Mouse (Mus musculus): ENCODE measurements at regions not wholly inside any gene's neighbourhood (a gene's known extent, or its start where the extent isn't known, plus 50 kb on each side); places are given as distances from the start of the nearest gene placed in this dataset.

DNA sequence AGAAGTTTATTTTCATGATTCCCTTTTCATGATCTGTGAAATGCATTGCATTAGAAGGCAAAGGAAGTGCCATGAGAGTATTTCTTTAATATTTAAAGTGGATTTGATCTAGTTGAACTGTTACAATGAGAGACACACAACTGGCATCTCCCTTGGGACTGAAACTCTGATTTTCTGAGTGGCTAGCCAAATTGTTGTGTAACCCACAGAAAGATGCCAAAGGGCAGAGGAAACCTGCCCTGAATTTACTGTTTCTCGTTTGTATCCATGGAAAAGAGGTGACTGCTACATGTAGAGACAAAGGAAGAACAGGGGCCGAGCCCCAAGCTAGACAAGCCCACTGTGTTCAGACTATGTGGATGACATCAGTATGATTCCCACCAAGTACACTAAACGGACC lies 360.4 kb upstream of the Cited2 start:
- Histone ChIP-seq H3K36me3 (ENCODE audit: control insufficient read depth, insufficient read depth, low read length) (no peaks in the 10 kb centered on the region), H3K27ac (replicated peaks; ENCODE audit: low read depth, low read length) (no peak overlapping the region), H3K9ac (ENCODE audit: low read depth, low read length, severe bottlenecking) (no peak overlapping the region), H3K4me1 (ENCODE audit: control insufficient read depth, insufficient read depth, low read length) (no peaks in the 10 kb centered on the region), H3K4me2 (replicated peaks; ENCODE audit: low read depth, low read length, severe bottlenecking) (no peak overlapping the region), H3K27me3 (ENCODE audit: control insufficient read depth, insufficient read depth, low read length) (no peaks in the 10 kb centered on the region), H3K9me3 (ENCODE audit: control insufficient read depth, low read length) (no peaks in the 10 kb centered on the region), H3K4me3 (replicated peaks; ENCODE audit: low read length) (no peak overlapping the region)
- 65% methylated on average over 3 of the region's 3 CpGs for WGBS
- DNase-seq (ENCODE audit: low spot score) (no peak), ATAC-seq (ENCODE audit: low FRiP score, low read depth) (no peak)
- no peak for TF ChIP-seq POLR2A (IDR thresholded peaks at IDR 0.05; ENCODE audit: borderline replicate concordance, extremely low read depth, insufficient read depth, insufficient read length)

DNA sequence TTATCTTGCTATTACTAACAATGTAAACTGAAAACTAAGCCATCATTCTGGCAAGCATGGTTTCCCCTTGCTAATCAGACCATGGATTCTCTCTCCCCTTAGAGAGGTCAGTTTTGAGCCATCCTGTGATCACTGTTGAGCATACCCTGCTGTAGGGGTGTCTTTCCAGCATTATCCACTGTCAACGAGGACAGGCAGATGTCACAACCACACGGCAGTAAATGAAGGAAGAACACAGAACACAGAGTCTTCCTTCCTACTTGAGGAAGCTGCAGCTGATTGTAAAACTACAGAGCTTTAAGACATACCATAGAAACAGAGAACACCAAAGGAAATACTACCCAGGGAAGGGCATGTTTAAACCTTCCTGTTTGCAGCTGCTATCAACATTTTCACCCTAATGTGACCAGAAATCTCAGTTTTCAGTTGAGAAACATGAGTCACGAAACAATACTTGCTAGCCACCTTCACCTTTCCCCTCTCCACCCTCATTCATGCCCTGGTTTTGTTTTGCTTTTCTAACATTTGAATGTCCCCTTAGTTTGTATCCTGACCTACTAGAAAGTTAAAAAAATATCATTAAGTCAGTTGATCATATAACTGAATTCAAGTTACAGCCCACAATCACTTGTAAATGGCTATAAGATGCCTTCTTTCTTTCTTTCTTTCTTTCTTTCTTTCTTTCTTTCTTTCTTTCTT lies 356.8 kb upstream of the Cited2 start:
- no peak overlapping the region for H3K9ac ChIP-seq (ENCODE audit: low read depth, low read length, severe bottlenecking)
- H3K27me3 ChIP-seq (ENCODE audit: control insufficient read depth, insufficient read depth, low read length), result no peaks in the 10 kb centered on the region
- H3K9me3 ChIP-seq (ENCODE audit: control insufficient read depth, low read length), result no peaks in the 10 kb centered on the region
- 66% methylated on average over 3 of the region's 3 CpGs for WGBS
- H3K27ac ChIP-seq (replicated peaks; ENCODE audit: low read depth, low read length), result no peak overlapping the region
- H3K4me1 ChIP-seq (ENCODE audit: control insufficient read depth, insufficient read depth, low read length), result no peaks in the 10 kb centered on the region
- no peak overlapping the region for H3K4me2 ChIP-seq (replicated peaks; ENCODE audit: low read depth, low read length, severe bottlenecking)
- no peak overlapping the region for H3K4me3 ChIP-seq (replicated peaks; ENCODE audit: low read length)
- ATAC-seq (ENCODE audit: low FRiP score, low read depth) (no peak), DNase-seq (ENCODE audit: low spot score) (no peak)
- no peaks in the 10 kb centered on the region for H3K36me3 ChIP-seq (ENCODE audit: control insufficient read depth, insufficient read depth, low read length)
- TF ChIP-seq POLR2A (IDR thresholded peaks at IDR 0.05; ENCODE audit: borderline replicate concordance, extremely low read depth, insufficient read depth, insufficient read length), result no peak

- H3K27me3 ChIP-seq (ENCODE audit: control insufficient read depth, insufficient read depth, low read length), result no peaks in the 10 kb centered on the region
- no peak overlapping the region for H3K4me2 ChIP-seq (replicated peaks; ENCODE audit: low read depth, low read length, severe bottlenecking)
- ATAC-seq (ENCODE audit: low FRiP score, low read depth), result no peak; the same call in 1 of the 2 replicates
- H3K9ac ChIP-seq (ENCODE audit: low read depth, low read length, severe bottlenecking), result no peak overlapping the region
- H3K36me3 ChIP-seq (ENCODE audit: control insufficient read depth, insufficient read depth, low read length), result no peaks in the 10 kb centered on the region
- DNase-seq (ENCODE audit: low spot score), result peak; percentile 41
- no peaks in the 10 kb centered on the region for H3K9me3 ChIP-seq (ENCODE audit: control insufficient read depth, low read length)
- no peak overlapping the region for H3K27ac ChIP-seq (replicated peaks; ENCODE audit: low read depth, low read length)
- 22% methylated on average over 5 of the region's 5 CpGs for WGBS
- TF ChIP-seq POLR2A (IDR thresholded peaks at IDR 0.05; ENCODE audit: borderline replicate concordance, extremely low read depth, insufficient read depth, insufficient read length), result no peak
- no peaks in the 10 kb centered on the region for H3K4me1 ChIP-seq (ENCODE audit: control insufficient read depth, insufficient read depth, low read length)
- H3K4me3 ChIP-seq (replicated peaks; ENCODE audit: low read length), result no peak overlapping the region
These were observed 356.0 kb upstream of the Cited2 start for GRCm38 (mm10) chr10:17367026-17367425.

DNA sequence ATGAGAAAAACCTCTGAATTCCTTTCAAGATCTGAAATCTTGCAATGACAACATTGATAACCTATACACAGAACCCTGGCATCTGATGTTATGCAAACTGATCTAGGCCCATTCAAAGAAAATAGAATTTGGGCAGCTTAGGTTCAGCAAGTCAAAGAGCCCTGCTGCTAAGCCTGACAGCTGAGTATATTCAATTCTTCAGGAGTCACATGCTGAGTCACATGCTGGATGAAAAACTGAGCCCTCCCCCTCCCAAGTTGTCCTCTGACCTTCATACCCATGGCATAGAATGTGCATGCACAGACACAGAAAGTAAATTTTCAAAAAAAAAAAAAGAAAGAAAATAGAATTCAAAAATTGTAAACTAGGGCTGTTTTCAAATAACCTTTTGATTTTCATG lies 355.6 kb upstream of the Cited2 start:
- no peak for TF ChIP-seq POLR2A (IDR thresholded peaks at IDR 0.05; ENCODE audit: borderline replicate concordance, extremely low read depth, insufficient read depth, insufficient read length)
- H3K36me3 ChIP-seq (ENCODE audit: control insufficient read depth, insufficient read depth, low read length), result no peaks in the 10 kb centered on the region
- no peak overlapping the region for H3K27ac ChIP-seq (replicated peaks; ENCODE audit: low read depth, low read length)
- H3K27me3 ChIP-seq (ENCODE audit: control insufficient read depth, insufficient read depth, low read length), result no peaks in the 10 kb centered on the region
- DNase-seq (ENCODE audit: low spot score), result no peak
- no peak overlapping the region for H3K4me2 ChIP-seq (replicated peaks; ENCODE audit: low read depth, low read length, severe bottlenecking)
- H3K9ac ChIP-seq (ENCODE audit: low read depth, low read length, severe bottlenecking), result no peak overlapping the region
- no peak overlapping the region for H3K4me3 ChIP-seq (replicated peaks; ENCODE audit: low read length)
- ATAC-seq (ENCODE audit: low FRiP score, low read depth), result no peak
- no peaks in the 10 kb centered on the region for H3K9me3 ChIP-seq (ENCODE audit: control insufficient read depth, low read length)
- H3K4me1 ChIP-seq (ENCODE audit: control insufficient read depth, insufficient read depth, low read length), result no peaks in the 10 kb centered on the region

GRCm38 (mm10) chr10:17368636-17369035 lies 354.4 kb upstream of the Cited2 start:
- no peak overlapping the region for H3K9ac ChIP-seq (ENCODE audit: low read depth, low read length, severe bottlenecking)
- no peaks in the 10 kb centered on the region for H3K27me3 ChIP-seq (ENCODE audit: control insufficient read depth, insufficient read depth, low read length)
- H3K36me3 ChIP-seq (ENCODE audit: control insufficient read depth, insufficient read depth, low read length), result no peaks in the 10 kb centered on the region
- no peak overlapping the region for H3K4me3 ChIP-seq (replicated peaks; ENCODE audit: low read length)
- DNase-seq (ENCODE audit: low spot score) (no peak), ATAC-seq (ENCODE audit: low FRiP score, low read depth) (no peak)
- no peaks in the 10 kb centered on the region for H3K9me3 ChIP-seq (ENCODE audit: control insufficient read depth, low read length)
- TF ChIP-seq POLR2A (IDR thresholded peaks at IDR 0.05; ENCODE audit: borderline replicate concordance, extremely low read depth, insufficient read depth, insufficient read length), result no peak
- H3K4me2 ChIP-seq (replicated peaks; ENCODE audit: low read depth, low read length, severe bottlenecking), result no peak overlapping the region
- H3K27ac ChIP-seq (replicated peaks; ENCODE audit: low read depth, low read length), result no peak overlapping the region
- no peaks in the 10 kb centered on the region for H3K4me1 ChIP-seq (ENCODE audit: control insufficient read depth, insufficient read depth, low read length)
- 86% methylated on average over 1 of the region's 1 CpGs for WGBS

All from limb, embryonic 14.5 days (tissue).